Mouse (Mus musculus): Measurements from ENCODE around the gene Tbc1d5. TPM values are rescaled to one million over a fixed set of nuclear protein-coding genes. Genes with fewer than 3 reads are reported as not detected.

Tbc1d5 gene
- total RNA-seq, 2 experiments from 2014 or later: 27.8 to 31.1 TPM

- DNase-seq (ENCODE audit: low spot score in 2 of 2): no peak
Observed at GRCm38 (mm10) chr17:51111194-51111593, 68.0 kb downstream of the Tbc1d5 start.

- no peak for DNase-seq (ENCODE audit: low spot score in 2 of 2)
Observed at GRCm38 (mm10) chr17:51104294-51104693, 74.9 kb downstream of the Tbc1d5 start.

GRCm38 (mm10) chr17:51043869-51044268 lies 135.3 kb downstream of the Tbc1d5 start:
- no peak for DNase-seq (ENCODE audit: low spot score in 2 of 2)

- DNase-seq (ENCODE audit: low spot score in 2 of 2): no peak
Observed at GRCm38 (mm10) chr17:51040861-51041260, 138.3 kb downstream of the Tbc1d5 start.

GRCm38 (mm10) chr17:51023227-51023626 lies 155.9 kb downstream of the Tbc1d5 start:
- DNase-seq (ENCODE audit: low spot score in 2 of 2): no peak

GRCm38 (mm10) chr17:51016384-51016783 lies 162.8 kb downstream of the Tbc1d5 start:
- DNase-seq (ENCODE audit: low spot score in 2 of 2): no peak

GRCm38 (mm10) chr17:51013908-51014307 lies 165.2 kb downstream of the Tbc1d5 start:
- no peak for DNase-seq (ENCODE audit: low spot score in 2 of 2)

- DNase-seq (ENCODE audit: low spot score in 2 of 2): no peak
Observed at GRCm38 (mm10) chr17:51003179-51003578, 176.0 kb downstream of the Tbc1d5 start.

- DNase-seq (ENCODE audit: low spot score in 2 of 2): no peak
Observed at GRCm38 (mm10) chr17:50998216-50998615, 180.9 kb downstream of the Tbc1d5 start.

GRCm38 (mm10) chr17:50993294-50993993 lies 185.7 kb downstream of the Tbc1d5 start:
- no peak for DNase-seq (ENCODE audit: low spot score in 2 of 2)

- DNase-seq (ENCODE audit: low spot score in 2 of 2): no peak
Observed at GRCm38 (mm10) chr17:50990770-50991405, 188.3 kb downstream of the Tbc1d5 start.

- DNase-seq (ENCODE audit: low spot score in 2 of 2): no peak
Observed at GRCm38 (mm10) chr17:50987935-50988334, 191.2 kb downstream of the Tbc1d5 start.

GRCm38 (mm10) chr17:50981933-50982332 lies 197.2 kb downstream of the Tbc1d5 start:
- no peak for DNase-seq (ENCODE audit: low spot score in 2 of 2)

- no peak for DNase-seq (ENCODE audit: low spot score in 2 of 2)
Observed at GRCm38 (mm10) chr17:50972142-50972541, 207.0 kb downstream of the Tbc1d5 start.

GRCm38 (mm10) chr17:50966147-50966546 lies 213.0 kb downstream of the Tbc1d5 start:
- no peak for DNase-seq (ENCODE audit: low spot score in 2 of 2)

- DNase-seq (ENCODE audit: low spot score in 2 of 2): no peak
Observed at GRCm38 (mm10) chr17:50954313-50954712, 224.8 kb downstream of the Tbc1d5 start.

GRCm38 (mm10) chr17:50922308-50922707 lies 256.8 kb downstream of the Tbc1d5 start:
- no peak for DNase-seq (ENCODE audit: low spot score in 2 of 2)

GRCm38 (mm10) chr17:50915216-50915615 lies 263.9 kb downstream of the Tbc1d5 start:
- DNase-seq (ENCODE audit: low spot score in 2 of 2): no peak

- no peak for DNase-seq (ENCODE audit: low spot score in 2 of 2)
Observed at GRCm38 (mm10) chr17:50908568-50909335, 270.4 kb downstream of the Tbc1d5 start.

- no peak for DNase-seq (ENCODE audit: low spot score in 2 of 2)
Observed at GRCm38 (mm10) chr17:50908160-50908559, 271.0 kb downstream of the Tbc1d5 start.

- DNase-seq (ENCODE audit: low spot score in 2 of 2): no peak
Observed at GRCm38 (mm10) chr17:50906630-50907029, 272.5 kb downstream of the Tbc1d5 start.

- DNase-seq (ENCODE audit: low spot score in 2 of 2): no peak
Observed at GRCm38 (mm10) chr17:50904463-50904862, 274.7 kb downstream of the Tbc1d5 start.
